Mouse (Mus musculus) cerebellum, adult 2 months (tissue): ENCODE data around the gene Tle3. TPM values are rescaled to one million over a fixed set of nuclear protein-coding genes. Genes with fewer than 3 reads are reported as not detected.

Source experiments
- DNase-seq, 2 experiments: peaks; one replicate each; pipeline ENCODE4 v3.0.0; 2021
- H3K27ac ChIP-seq: fragments of 200-500 bp; 2 replicates; pipeline ENCODE4 v1.5.1; 2012; ENCODE audit warnings: low read length, control low read depth, inconsistent platforms; ENCODE audit not compliant: insufficient read depth
- H3K27me3 ChIP-seq: fragments of 200-500 bp; 2 replicates; pipeline ENCODE4 v1.6.1; 2012; ENCODE audit warnings: inconsistent platforms, mild to moderate bottlenecking, low read length, moderate library complexity; ENCODE audit not compliant: control insufficient read depth, insufficient read depth
- H3K4me1 ChIP-seq: fragments of 200-500 bp; 2 replicates; pipeline ENCODE4 v1.6.1; 2011; ENCODE audit warnings: low read length; ENCODE audit not compliant: control insufficient read depth, insufficient read depth
- H3K4me3 ChIP-seq: fragments of 200-500 bp; replicated peaks from 2 replicates; pipeline ENCODE3; 2011; ENCODE audit warnings: mild to moderate bottlenecking, low read depth, low read length, control low read depth; ENCODE audit not compliant: insufficient read depth
- CTCF ChIP-seq: fragments of 200-500 bp; IDR thresholded peaks from 2 replicates; pipeline ENCODE4 v1.5.1; 2011; ENCODE audit warnings: low read depth, mild to moderate bottlenecking, control low read depth, low read length, moderate library complexity, borderline replicate concordance; ENCODE audit not compliant: insufficient read depth
- POLR2A ChIP-seq: fragments of 200-500 bp; IDR thresholded peaks from 2 replicates; pipeline ENCODE4 v1.6.1; 2011; ENCODE audit warnings: low read length, control low read depth, borderline replicate concordance; ENCODE audit not compliant: insufficient read depth
- WGBS: fragments of 180-500 bp; shearing (Covaris S2); methylation state at CpG from one replicate; pipeline ENCODE4 v1.1.7; 2018; 5-methylcytosine and 5-hydroxymethylcytosine counted together
- polyA plus RNA-seq: library from polyadenylated mRNA; depleted of rRNA; stranded (reverse); fragments of >200 nt; gene quantifications from 2 replicates; pipeline ENCODE4 v1.2.3, GENCODE M21; 2012

Tle3 gene
- polyA plus RNA-seq, 1 experiment, result 50.6 TPM

GRCm38 (mm10) chr9:61421626-61422025, 49.5 kb downstream of the Tle3 start:
- no peak for TF ChIP-seq CTCF
- TF ChIP-seq POLR2A, result no peak
- H3K27ac ChIP-seq, result no peak overlapping the region
- H3K27me3 ChIP-seq, result no peaks in the 10 kb centered on the region; the same call in 1 of the 2 replicates
- DNase-seq, result no peak
- no peak overlapping the region for H3K4me3 ChIP-seq
- WGBS, result 26% methylated on average over 3 of the region's 3 CpGs
- H3K4me1 ChIP-seq, result no peaks in the 10 kb centered on the region

- no peaks in the 10 kb centered on the region for H3K4me1 ChIP-seq
- no peaks in the 10 kb centered on the region; the same call in 1 of the 2 replicates for H3K27me3 ChIP-seq
- DNase-seq, result no peak
- no peak overlapping the region for H3K27ac ChIP-seq
- whole genome bisulfite sequencing, result 69% methylated on average over 3 of the region's 3 CpGs
- TF ChIP-seq POLR2A (no peak), CTCF (no peak)
- no peak overlapping the region for H3K4me3 ChIP-seq
Observed at GRCm38 (mm10) chr9:61424245-61424644, 52.1 kb downstream of the Tle3 start.

- DNase-seq, result no peak
- TF ChIP-seq CTCF (no peak), POLR2A (no peak)
- Histone ChIP-seq H3K27ac (no peak overlapping the region), H3K4me3 (no peak overlapping the region), H3K27me3 (no peaks in the 10 kb centered on the region; the same call in 1 of the 2 replicates), H3K4me1 (no peaks in the 10 kb centered on the region)
- 91% methylated on average over 7 of the region's 7 CpGs for WGBS
Observed at GRCm38 (mm10) chr9:61426493-61426892, 54.3 kb downstream of the Tle3 start.

GRCm38 (mm10) chr9:61427051-61427450, 54.9 kb downstream of the Tle3 start:
- Histone ChIP-seq H3K27ac (no peak overlapping the region), H3K4me3 (no peak overlapping the region), H3K4me1 (no peaks in the 10 kb centered on the region), H3K27me3 (no peaks in the 10 kb centered on the region; the same call in 1 of the 2 replicates)
- TF ChIP-seq CTCF (no peak), POLR2A (no peak)
- WGBS, result 95% methylated on average over 6 of the region's 6 CpGs
- DNase-seq, result no peak

GRCm38 (mm10) chr9:61427901-61428300, 55.7 kb downstream of the Tle3 start:
- no peak overlapping the region for H3K4me3 ChIP-seq
- no peaks in the 10 kb centered on the region; the same call in 1 of the 2 replicates for H3K27me3 ChIP-seq
- no peak for DNase-seq
- 77% methylated on average over 3 of the region's 3 CpGs for WGBS
- no peak overlapping the region for H3K27ac ChIP-seq
- no peaks in the 10 kb centered on the region for H3K4me1 ChIP-seq
- TF ChIP-seq CTCF (no peak), POLR2A (no peak)

GRCm38 (mm10) chr9:61431830-61432229, 59.7 kb downstream of the Tle3 start:
- H3K27ac ChIP-seq, result no peak overlapping the region
- no peaks in the 10 kb centered on the region for H3K27me3 ChIP-seq
- DNase-seq, result no peak
- TF ChIP-seq POLR2A (no peak), CTCF (no peak)
- H3K4me1 ChIP-seq, result peaks cover 11% of the 10 kb centered on the region
- H3K4me3 ChIP-seq, result no peak overlapping the region
- 99% methylated on average over 4 of the region's 4 CpGs for WGBS

GRCm38 (mm10) chr9:61433206-61433605, 61.0 kb downstream of the Tle3 start:
- no peak for DNase-seq
- H3K4me1 ChIP-seq, result peaks cover 11% of the 10 kb centered on the region
- H3K4me3 ChIP-seq, result no peak overlapping the region
- H3K27me3 ChIP-seq, result no peaks in the 10 kb centered on the region
- H3K27ac ChIP-seq, result no peak overlapping the region
- no peak for TF ChIP-seq POLR2A
- no peak for TF ChIP-seq CTCF
- WGBS, result 95% methylated on average over 2 of the region's 2 CpGs

- H3K4me3 ChIP-seq, result no peak overlapping the region
- 9% methylated on average over 11 of the region's 11 CpGs for WGBS
- peak; percentile 61 to 73 for DNase-seq
- TF ChIP-seq CTCF (no peak), POLR2A (no peak)
- H3K4me1 ChIP-seq, result peaks cover 11% of the 10 kb centered on the region
- H3K27me3 ChIP-seq, result no peaks in the 10 kb centered on the region
- H3K27ac ChIP-seq, result no peak overlapping the region
Observed at GRCm38 (mm10) chr9:61434062-61434461, 61.9 kb downstream of the Tle3 start.
